Mouse (Mus musculus) embryonic facial prominence, embryonic 12.5 days (tissue): ENCODE measurements around the gene Cst13. TPM values are rescaled to one million over a fixed set of nuclear protein-coding genes. Genes with fewer than 3 reads are reported as not detected.

Experiments used
- ATAC-seq: fragments of 200-750 bp; cut with Nextera tagmentation; 2 replicates; pipeline ENCODE4 v1.8.0; 2017; ENCODE audit not compliant: insufficient number of reproducible peaks, insufficient read depth, low FRiP score, low TSS enrichment
- H3K27ac ChIP-seq: fragments of 300-500 bp; sonication (generic); 2 replicates; pipeline ENCODE4 v1.5.1; 2016; ENCODE audit warnings: mild to moderate bottlenecking
- H3K27me3 ChIP-seq: fragments of 300-500 bp; sonication (generic); 2 replicates; pipeline ENCODE4 v1.6.1; 2016; ENCODE audit warnings: mild to moderate bottlenecking, moderate library complexity
- H3K36me3 ChIP-seq: fragments of 300-500 bp; sonication (generic); 2 replicates; pipeline ENCODE4 v1.6.1; 2016; ENCODE audit warnings: mild to moderate bottlenecking
- H3K4me1 ChIP-seq: fragments of 300-500 bp; sonication (generic); 2 replicates; pipeline ENCODE4 v1.6.1; 2016
- H3K4me2 ChIP-seq: fragments of 300-500 bp; sonication (generic); replicated peaks from 2 replicates; pipeline ENCODE4 v1.6.1; 2016; ENCODE audit warnings: mild to moderate bottlenecking, moderate library complexity
- H3K4me3 ChIP-seq: fragments of 300-500 bp; sonication (generic); 2 replicates; pipeline ENCODE4 v1.5.1; 2016; ENCODE audit warnings: mild to moderate bottlenecking
- H3K9ac ChIP-seq: fragments of 300-500 bp; sonication (generic); 2 replicates; pipeline ENCODE4 v1.6.1; 2016; ENCODE audit warnings: mild to moderate bottlenecking, moderate library complexity
- H3K9me3 ChIP-seq: fragments of 300-500 bp; sonication (generic); 2 replicates; pipeline ENCODE4 v1.6.1; 2016; ENCODE audit warnings: mild to moderate bottlenecking, moderate library complexity
- WGBS: fragments of 180-500 bp; shearing (Covaris S2); methylation state at CpG from one replicate; pipeline ENCODE4 v1.1.7; 2016; 5-methylcytosine and 5-hydroxymethylcytosine counted together
- polyA plus RNA-seq: library from polyadenylated mRNA; unstranded; fragments of >200 nt; fragmentation: Nextera tagmentation; extraction: Ambion mirVana; gene quantifications from 2 replicates; pipeline ENCODE4 v1.2.1, GENCODE M21; 2016

Cst13 gene
- polyA plus RNA-seq, 1 experiment from 2014 or later, result not detected

GRCm38 (mm10) chr2:148877016-148877770 is 57.3 kb downstream of the Cst13 start:
- Histone ChIP-seq H3K27me3 (no peaks in the 10 kb centered on the region), H3K4me2 (no peak overlapping the region), H3K4me1 (peaks cover 20% of the 10 kb centered on the region), H3K9me3 (no peaks in the 10 kb centered on the region), H3K36me3 (peaks cover 11% of the 10 kb centered on the region), H3K9ac (no peak overlapping the region), H3K4me3 (no peak overlapping the region), H3K27ac (no peak overlapping the region)
- WGBS, result 39% methylated on average over 3 of the region's 3 CpGs
- ATAC-seq, result no peak

GRCm38 (mm10) chr2:148878641-148879130 is 58.8 kb downstream of the Cst13 start:
- no peak for ATAC-seq
- WGBS, result 11% methylated on average over 2 of the region's 2 CpGs
- peaks cover 9% of the 10 kb centered on the region for H3K4me1 ChIP-seq
- no peaks in the 10 kb centered on the region for H3K27me3 ChIP-seq
- H3K9ac ChIP-seq, result no peak overlapping the region
- no peaks in the 10 kb centered on the region for H3K9me3 ChIP-seq
- H3K27ac ChIP-seq, result no peak overlapping the region
- no peak overlapping the region for H3K4me2 ChIP-seq
- no peaks in the 10 kb centered on the region for H3K36me3 ChIP-seq
- H3K4me3 ChIP-seq, result no peak overlapping the region

- WGBS, result 50% methylated on average over 1 of the region's 1 CpGs
- no peaks in the 10 kb centered on the region for H3K27me3 ChIP-seq
- no peak for ATAC-seq
- H3K4me3 ChIP-seq, result no peak overlapping the region
- H3K36me3 ChIP-seq, result no peaks in the 10 kb centered on the region
- no peak overlapping the region for H3K4me2 ChIP-seq
- H3K4me1 ChIP-seq, result peaks cover 4% of the 10 kb centered on the region
- H3K27ac ChIP-seq, result no peak overlapping the region
- H3K9ac ChIP-seq, result no peak overlapping the region
- no peaks in the 10 kb centered on the region for H3K9me3 ChIP-seq
Observed at GRCm38 (mm10) chr2:148879199-148879598, 59.3 kb downstream of the Cst13 start.

Other genes starting within 250 kb of the Cst13 start
- 100 and 103 TPM in 2 replicates for gene Nxt1, start 147.5 kb upstream of the Cst13 start, polyA plus RNA-seq
- gene Gzf1, start 139.1 kb upstream of the Cst13 start, polyA plus RNA-seq, result 23.1 and 25.1 TPM in 2 replicates
- 7.1 and 7.6 TPM in 2 replicates for gene Napb, start 87.6 kb upstream of the Cst13 start, polyA plus RNA-seq
- gene Cstl1, start 69.7 kb upstream of the Cst13 start, polyA plus RNA-seq, result not detected in 2 replicates
- not detected in 2 replicates for gene Cst11, start 48.6 kb upstream of the Cst13 start, polyA plus RNA-seq
- not detected in 2 replicates for gene 8030411F24Rik, start 38.1 kb upstream of the Cst13 start, polyA plus RNA-seq
- gene Cst12, start 30.7 kb upstream of the Cst13 start, polyA plus RNA-seq, result not detected in 2 replicates
- not detected in 2 replicates for gene Cst8, start 21.3 kb upstream of the Cst13 start, polyA plus RNA-seq
- gene Cst9, start 15.1 kb downstream of the Cst13 start, polyA plus RNA-seq, result not detected in 2 replicates
- not detected in 2 replicates for gene 9230104L09Rik, start 45.0 kb downstream of the Cst13 start, polyA plus RNA-seq
- gene Cst3, start 55.6 kb downstream of the Cst13 start, polyA plus RNA-seq, result 321 and 339 TPM in 2 replicates
- gene Gm1330, start 183.2 kb downstream of the Cst13 start, polyA plus RNA-seq, result not detected in 2 replicates
- gene Gm10750, start 197.2 kb downstream of the Cst13 start, polyA plus RNA-seq, result not detected in 2 replicates